Mouse (Mus musculus) layer of hippocampus, postnatal 14 days (tissue): ENCODE data around the gene Scpep1. TPM values are rescaled to one million over a fixed set of nuclear protein-coding genes. Genes with fewer than 3 reads are reported as not detected.
"Not testable (repeated sequence)": the region's sequence is repeated elsewhere in the genome, so short reads cannot be mapped to it uniquely, and the experiment has no call there.

Experiments
- DNase-seq, 2 experiments: peaks; one replicate each; pipeline ENCODE4 v3.0.0; 2021 to 2022; ENCODE audit warnings: low spot score in 2 of 2, mixed read lengths in 1 of 2
- long read RNA-seq, 2 experiments: library from polyadenylated mRNA; stranded (forward); transcript quantifications; one replicate each; pipeline ENCODE4 v2.0.0; 2021
- total RNA-seq, 2 experiments: library from RNA; stranded (reverse); gene quantifications; 2 replicates each; pipeline ENCODE4 v1.2.3; 2021

Gene Scpep1
- 10 to 100 TPM; 17.0 to 17.4 TPM for total RNA-seq
- long read RNA-seq, experiment 1, transcript Scpep1-201 (13 exons, 2,097 nt): major isoform, 17 of 20 reads
- long read RNA-seq, experiment 1, partial matches to known transcripts: 2 of 20 reads
- long read RNA-seq, experiment 1, other reads (novel, unspliced or antisense): 1 of 20 reads
- long read RNA-seq, experiment 2, transcript Scpep1-201 (13 exons, 2,097 nt): major isoform, 17 of 20 reads
- long read RNA-seq, experiment 2, partial matches to known transcripts: 1 of 20 reads
- long read RNA-seq, experiment 2, other reads (novel, unspliced or antisense): 2 of 20 reads

DNA sequence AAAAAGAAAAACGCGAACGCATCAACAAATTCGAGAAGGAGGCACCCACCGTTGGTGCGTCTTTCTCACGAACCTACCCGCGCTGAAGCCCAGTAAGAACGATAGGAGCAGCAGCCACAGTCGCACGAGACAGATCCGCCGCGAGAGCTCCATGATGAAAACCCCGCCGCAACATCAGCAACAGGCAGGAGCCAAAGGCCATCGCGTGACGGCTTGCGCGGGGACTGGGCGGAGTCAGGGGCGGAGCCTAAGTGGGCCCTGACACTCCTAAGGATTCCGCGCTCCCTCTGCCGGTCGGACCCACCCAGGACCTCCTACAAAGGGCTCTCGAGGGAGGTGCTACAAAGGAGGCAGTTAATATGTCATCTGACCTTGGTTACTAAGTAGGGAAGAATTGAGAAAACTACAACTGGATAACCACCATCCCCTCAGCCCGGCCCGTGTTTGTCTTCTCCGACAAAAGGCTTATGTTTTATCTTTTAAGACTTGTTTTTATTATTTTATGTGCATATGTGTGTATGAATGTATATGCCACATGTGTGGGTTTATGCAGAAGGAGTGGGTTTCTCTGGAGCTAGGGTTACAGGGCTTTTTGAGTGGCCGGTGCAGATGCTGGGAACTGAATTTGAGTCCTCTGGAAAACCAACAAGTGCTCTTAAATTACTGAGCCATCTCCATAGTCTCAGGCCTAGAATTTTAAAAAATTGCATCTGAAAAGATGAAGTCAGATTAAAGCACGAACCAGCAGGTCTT lies at the start of gene Scpep1:
Gene Scpep1, minus strand, starts transcription at position 249 of the 753 bp plus-strand sequence.
- DNase-seq: peak; percentile 89 to 96

DNA sequence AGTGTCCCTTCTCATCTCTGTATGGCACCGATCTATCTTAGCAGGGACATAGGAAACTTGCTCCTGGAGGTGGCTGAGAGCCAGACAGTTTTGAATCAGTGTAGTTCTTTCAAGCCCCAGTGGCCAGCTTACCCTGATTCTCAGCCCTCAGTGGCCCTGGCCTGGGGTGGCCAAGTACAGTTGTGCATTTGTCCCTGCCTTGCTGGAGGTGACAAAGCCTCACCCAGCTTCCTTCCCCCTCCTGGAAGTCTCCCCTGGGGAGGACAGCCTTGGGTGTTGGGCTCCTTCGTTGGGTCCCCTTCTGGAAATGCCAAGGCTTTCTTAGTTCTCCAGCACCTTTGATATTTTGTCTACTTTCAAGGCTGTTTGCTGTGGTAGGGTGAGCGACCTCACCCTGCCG lies 48.5 kb upstream of the Scpep1 start:
- no peak for DNase-seq

DNA sequence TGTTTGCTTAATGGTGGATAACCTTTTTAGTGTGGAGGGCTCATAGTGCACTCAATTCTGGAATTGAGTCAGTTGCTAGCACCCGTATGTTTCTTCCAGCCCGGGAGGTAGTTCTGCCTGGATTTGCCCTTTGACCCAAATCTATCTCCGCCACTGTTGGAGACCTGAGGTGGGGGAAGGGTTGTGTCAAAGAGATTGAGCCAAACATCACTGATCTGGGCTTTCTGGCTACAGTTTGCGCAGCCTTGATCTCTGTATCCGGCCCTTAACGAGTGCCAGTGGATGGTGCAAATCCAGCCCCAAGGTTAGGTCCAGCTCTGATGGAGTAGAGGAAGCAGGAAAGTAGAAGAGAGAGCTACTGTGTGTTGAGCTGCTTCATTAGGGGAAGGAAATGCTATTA lies 47.8 kb upstream of the Scpep1 start:
- DNase-seq: no peak

DNA sequence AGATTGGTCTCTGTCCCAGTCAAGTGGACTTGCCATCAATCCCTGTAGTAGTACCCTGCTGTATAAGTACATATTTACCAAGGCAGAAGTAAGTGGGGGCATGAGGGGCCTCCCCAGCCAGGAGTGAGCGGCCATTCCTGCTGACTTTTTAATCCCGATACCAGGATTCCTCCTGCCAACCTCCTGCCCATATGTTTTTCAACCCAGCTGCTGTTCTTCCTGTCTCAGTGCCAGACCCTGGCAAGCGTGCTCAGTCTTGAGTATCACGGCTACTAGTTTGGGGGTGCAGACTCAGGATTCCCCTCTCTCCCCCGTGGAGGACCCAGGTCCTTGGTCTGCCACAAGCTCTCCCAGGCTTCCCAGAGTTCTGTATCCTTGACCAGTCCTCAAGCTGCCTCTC lies 47.4 kb upstream of the Scpep1 start:
- no peak for DNase-seq

DNA sequence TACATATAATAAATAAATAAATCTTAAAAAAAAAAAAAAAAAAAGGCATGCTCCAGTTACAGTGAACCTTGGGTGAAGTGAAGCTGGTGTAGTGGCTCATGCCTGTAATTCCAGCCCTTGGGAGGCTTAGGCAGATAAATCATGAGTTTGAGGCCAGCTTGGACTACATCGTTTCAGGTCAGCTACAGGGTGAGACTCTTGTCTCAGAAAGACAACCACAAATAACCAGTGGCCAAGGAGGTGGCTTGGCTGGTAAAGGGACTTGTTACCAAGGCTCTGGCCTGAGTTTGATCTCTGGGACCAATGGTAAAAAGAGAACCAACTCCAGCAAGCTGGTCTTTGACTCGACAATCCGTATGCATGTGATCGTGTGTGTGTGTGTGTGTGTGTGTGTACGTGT lies 46.8 kb upstream of the Scpep1 start:
- DNase-seq: no peak

DNA sequence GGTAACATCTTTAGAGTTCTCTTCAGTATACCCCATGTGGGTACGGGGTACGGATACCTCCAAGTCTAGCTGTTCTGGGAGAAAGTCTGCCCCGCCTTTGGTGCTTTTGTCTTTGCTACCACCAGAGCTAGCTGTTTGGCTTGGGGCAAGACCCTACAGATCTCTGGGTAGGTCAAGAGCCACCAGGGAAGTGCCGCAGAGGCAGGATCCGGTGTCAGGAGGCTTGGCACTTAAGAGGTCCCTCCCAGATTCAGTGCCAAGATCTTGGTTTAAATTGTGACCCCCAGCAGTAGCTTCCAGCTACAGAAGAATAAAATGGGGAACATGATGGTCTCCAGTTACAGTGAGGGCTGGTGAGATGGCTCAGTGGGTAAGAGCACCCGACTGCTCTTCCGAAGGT lies 46.3 kb upstream of the Scpep1 start:
- no peak for DNase-seq

DNA sequence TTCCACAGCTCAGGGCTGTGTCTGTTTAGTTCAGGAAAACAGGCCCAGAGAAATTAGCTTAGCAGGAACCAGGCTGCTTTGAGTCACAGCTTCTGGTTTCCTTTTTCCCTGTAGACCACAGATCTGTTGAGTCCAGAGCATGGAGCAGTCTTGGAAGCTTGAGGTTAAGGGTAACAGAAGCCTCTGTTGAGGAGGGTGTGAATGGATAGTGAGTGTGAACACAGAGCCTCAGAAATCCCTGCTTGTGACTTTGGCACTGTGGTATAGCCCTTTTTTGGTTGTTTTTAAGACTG lies 45.2 kb upstream of the Scpep1 start:
- no peak for DNase-seq

DNA sequence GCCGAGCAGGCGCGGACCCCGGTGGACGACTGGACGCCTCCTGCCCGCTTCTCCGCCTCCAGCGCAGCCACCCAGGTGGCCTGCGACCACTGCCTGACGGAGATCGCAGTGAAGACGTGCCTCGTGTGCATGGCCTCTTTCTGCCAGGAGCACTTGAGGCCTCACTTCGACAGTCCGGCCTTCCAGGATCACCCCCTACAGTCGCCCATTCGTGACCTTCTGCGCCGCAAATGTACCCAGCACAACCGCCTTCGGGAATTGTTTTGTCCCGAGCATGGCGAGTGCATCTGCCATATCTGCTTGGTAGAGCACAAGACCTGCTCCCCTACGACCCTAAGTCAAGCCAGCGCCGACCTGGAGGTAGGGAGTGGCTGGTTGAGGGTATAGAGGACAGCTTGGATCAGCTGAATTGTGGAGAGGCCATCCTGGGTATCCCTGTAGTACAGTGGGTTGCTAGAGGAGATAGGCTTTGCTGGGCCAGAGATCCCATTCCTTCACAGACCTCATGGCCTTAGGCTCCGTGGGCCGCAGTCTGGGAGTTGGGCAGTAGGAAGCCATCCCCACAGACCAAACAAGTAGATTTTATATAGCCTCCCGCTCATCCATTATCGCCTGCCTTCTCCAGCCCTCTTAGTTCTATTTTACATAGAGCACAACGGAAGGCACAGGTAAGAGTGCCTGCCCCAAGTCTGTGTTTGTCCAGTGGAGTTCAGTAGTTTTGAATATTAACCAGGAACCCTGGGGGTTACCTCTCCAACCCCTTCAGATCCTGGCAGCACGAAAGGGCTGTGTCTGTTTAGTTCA lies 44.7 kb upstream of the Scpep1 start:
- DNase-seq: no peak

DNA sequence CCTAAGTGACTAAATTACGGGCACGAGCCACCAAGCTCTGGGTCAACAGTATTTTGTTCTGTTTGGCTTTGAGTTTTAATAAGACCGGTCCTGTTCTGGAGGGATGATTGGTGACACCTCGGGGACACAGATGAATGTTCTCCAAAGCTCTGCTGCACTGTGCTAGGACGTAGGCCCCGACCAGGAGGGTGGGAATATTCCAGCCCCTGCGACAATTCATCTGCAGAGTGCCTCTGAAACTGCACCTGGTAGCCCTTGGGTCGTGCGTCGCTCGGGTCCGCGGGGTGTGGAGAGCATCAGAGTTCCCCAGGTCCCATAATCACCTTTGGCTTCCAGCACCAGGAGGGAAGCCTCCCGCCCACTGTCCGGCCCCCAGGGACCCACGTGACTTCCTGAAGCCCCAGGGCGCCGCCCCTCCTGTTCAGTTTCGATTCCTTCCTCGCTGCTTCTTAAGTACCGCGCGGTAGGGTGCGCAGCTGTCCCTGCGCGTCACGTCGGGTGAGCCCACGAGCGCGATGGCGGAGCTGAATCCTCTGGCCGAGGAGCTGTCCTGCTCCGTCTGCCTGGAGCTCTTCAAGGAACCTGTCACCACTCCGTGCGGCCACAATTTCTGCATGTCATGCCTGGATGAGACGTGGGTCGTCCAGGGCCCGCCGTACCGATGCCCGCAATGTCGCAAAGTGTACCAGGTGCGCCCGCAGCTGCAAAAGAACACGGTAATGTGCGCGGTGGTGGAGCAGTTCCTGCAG lies 43.9 kb upstream of the Scpep1 start, which contains the start of gene Trim25:
Gene Trim25, plus strand, starts transcription at position 403 of the 749 bp plus-strand sequence.
- peak; percentile 21 to 50 for DNase-seq

DNA sequence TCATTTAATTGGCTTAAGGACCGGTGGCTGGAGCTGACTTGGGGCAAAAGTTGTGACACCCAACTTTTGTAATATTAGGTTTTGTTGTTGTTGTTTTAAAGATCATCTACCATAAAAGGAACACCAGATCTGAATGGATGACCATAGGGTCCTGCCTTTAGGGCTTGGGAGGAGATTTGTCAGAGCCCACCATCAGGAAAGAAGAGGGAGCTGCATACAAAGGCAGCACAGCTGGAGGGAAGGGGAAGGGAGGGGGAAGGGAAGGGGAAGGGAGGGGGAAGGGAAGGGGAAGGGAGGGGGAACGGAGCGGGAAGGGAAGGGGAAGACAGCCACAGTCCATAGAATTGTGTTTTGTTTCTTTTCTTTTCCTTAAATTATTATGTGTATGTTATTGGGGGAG lies 43.1 kb upstream of the Scpep1 start:
- no peak for DNase-seq

DNA sequence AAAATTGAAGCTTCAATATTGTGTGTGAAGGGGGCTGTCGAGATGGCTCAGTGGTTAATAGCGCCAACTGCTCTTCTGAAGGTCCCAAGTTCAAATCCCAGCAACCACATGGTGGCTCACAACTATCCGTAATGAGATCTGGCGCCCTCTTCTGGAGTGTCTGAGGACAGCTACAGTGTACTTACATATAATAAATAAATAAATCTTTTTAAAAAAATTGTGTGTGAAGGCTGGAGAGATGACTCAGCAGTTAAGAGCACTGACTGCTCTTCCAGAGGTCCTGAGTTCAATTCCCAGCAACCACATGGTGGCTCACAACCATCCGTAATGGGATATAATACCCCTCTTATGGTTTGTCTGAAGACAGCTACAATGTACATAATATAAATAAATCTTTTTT lies 42.1 kb upstream of the Scpep1 start:
- not testable (repeated sequence) for DNase-seq

DNA sequence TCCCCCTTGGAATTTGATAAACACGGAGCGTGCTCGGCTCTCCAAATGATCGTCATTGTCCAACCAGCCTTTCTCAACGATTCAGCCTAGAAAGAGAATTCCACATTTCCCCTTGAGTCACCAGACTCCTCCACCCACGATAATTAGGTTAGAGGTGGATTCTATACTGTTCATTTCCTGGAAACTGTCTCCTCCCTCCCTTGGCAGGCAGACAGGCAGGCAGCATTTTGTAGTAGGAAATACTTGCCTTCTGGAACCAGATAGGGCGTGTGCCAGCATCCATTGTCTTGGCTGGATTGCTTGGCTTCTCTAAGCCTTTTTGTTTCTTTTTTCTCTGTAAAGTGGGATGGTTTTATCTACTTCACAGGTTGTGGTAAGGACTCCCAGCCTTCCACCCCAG lies 41.2 kb upstream of the Scpep1 start:
- no peak for DNase-seq

DNA sequence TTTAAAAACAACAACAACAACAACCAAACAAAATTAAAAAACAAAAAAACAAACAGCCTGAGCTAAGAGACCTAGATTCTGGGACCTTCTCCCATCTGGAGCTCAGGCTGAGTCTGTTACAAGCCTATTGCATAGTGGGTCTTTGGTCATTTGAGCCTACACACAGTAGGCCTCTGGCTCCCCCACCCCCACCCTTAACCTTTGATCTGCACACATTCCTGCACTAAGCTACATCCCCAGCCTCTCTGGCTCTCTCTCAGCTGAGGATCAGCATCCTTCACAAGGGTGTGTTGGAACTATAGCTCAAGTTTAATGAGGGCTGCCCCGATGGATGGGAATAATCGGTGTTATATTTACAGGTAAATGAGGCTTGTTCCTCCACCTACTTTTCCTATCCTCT lies 40.4 kb upstream of the Scpep1 start:
- no peak for DNase-seq

DNA sequence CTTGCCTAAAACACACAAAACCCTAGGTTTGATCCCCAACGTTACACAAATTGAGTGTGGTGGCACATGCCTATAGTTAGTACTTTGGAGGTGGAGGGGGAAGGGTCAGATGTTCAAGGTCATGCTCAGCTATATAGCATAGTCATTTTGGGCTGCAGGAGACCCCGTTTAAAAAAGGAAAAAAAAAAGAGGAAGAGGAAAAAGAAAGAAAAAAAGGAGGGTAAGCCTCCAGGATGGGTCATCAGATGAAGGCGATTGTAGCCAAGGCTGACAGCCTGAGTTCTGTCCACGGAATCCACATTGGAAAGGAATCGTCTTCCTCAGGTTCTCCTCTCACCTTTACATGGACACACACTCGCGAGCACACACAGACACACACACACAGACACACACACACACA lies 39.2 kb upstream of the Scpep1 start:
- no peak for DNase-seq

DNA sequence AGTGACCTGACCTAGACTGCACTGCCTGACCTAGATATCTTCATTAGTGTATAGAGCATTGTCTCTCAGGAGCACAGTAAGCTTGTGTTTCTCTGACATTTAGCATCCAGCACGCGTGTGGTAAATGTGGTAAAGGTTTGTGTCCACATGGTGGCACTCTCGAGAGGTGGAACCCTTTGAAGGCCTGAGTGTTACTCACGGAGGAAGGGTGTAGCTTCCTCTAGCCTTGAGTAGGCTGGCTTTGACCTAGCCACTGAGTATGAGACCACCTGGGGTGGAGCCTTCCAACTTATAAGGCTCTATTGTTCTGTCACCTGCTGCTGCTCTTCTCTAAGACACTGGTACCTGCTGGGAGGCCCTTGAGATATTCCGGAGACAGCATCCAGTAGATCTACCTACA lies 38.4 kb upstream of the Scpep1 start:
- peak in 1 of 2 experiments; percentile 32 for DNase-seq

DNA sequence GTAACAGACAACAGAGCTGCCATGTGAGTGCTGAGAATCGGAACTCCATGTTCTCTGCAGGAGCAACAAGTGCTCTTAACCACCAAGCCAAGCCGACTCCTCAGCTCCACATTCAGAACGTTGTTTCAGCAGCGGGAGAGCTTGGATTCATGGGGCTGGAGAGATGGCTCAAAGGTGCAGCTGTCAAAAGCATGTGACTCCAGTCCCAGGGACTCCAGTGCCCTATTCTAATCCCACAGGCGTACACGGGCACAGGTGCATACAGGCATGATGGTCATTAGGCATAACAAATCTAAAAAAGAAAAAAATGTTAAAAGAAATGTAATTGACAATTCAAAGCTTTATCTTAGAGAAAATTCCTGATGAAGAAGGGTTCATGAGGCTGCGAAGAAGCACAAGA lies 37.9 kb upstream of the Scpep1 start:
- no peak for DNase-seq

DNA sequence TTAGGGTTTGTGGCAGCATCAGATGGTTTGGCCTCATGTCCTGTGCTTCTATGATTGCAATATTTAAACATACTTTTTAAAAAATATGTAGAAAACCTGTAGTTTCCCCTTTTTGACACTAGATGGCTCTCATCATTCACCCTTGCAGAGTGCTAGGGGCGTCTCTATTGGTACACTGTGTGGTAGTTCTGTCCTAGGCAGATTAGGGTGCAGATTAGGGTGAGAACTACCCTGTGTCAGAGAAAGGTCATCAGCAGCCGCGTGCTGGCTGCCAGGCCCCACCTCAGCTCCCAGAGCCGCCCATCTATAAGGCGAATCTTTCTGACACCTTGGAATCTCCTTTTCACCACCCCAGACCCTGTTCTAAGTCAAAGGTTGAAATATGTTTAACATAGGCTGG lies 34.3 kb upstream of the Scpep1 start:
- DNase-seq: no peak

DNA sequence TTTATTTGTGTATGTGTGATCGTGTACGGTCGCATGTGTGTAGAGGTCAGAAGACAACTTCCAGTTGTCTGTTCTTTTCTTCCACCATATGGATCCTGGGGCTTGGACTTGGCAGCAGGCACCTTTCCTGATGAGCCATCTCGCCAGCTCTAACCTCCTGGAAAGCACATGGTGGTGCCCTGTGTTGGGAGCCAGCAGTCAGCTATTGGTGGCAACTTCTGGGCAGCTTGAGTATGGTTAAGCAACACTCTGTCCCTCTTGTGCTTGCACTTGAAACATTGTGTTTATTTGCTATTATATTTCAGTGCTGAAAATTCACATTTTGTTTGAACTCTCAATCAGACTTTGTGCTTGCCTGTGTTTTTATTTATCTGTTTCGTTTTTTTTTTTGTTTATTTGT lies 33.7 kb upstream of the Scpep1 start:
- DNase-seq: no peak

DNA sequence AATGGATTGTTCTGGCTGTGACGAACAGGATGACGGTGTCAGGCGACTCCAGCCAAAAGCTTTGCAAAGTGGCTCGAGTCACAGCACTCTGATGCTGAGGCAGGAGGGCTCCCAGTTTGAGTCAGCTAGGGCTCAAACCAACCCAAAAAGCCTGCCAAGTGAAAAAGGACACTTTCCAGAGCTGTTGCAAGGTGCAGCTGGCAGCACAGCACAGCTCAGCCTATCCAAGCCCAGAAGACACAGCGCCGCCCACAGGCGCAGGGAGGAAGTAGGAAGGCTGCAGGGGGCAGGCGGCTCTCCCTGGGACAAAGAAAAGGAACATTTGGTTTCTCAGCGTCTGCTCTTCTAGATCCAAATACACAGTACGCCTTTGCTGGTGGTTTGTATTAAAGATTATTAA lies 31.4 kb upstream of the Scpep1 start:
- DNase-seq: no peak

DNA sequence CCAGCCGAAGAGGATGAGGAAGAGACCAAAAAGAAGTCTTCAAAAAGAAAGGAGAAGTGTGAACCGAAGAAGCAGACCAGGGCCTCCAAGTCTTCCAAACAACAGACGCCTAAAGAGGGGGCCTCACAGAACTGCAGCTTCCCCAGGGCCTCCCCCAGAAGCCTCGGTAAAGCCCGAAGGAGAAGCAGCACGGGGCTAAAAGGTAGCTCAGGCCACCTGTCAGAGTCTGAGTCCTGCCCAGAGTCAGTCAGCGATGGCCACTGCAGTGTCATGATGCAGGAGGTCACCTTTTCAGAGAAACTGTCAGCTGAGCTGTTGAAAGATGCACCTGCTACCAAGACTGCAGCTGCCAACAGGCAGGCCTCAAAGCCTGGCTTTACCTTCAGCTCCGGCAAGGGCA lies 26.1 kb upstream of the Scpep1 start:
- DNase-seq: no peak

DNA sequence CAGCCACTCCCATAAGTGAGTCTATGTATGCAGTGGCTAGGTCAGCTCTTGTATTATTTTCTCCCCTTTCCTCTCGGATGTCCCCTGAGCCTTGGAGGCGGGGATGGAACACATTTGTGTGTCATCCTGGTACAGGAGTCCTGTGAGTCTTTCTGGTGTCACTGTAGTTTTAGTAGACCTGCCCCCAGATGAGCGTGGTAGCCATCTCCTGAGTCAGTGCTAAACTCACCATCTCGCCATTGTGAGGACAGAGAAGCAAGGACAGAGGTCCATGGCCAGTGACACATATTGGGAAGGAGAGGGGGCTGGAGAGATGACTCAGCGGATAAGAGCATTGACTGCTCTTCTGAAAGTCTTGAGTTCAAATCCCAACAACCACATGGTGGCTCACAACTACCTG lies 21.9 kb upstream of the Scpep1 start:
- DNase-seq: no peak

DNA sequence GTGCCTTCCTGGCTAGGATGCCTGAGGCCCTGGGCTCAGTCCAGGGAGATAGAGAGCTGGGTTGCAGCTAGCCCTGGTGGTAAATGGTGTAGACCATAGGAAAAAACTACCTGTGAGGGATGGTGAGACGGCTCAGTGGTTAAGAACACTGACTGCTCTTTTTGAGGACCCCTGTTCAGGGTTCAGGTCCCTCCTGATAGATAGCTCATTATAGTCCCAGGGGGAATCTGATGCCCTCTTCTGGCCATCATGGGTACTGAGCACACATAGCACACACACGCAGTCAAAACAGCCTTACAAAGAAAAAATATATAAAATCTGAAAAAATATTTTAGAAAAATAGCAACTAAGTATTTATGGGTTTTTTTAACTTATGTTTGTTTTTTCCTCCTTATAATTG lies 21.1 kb upstream of the Scpep1 start:
- no peak for DNase-seq
